Mouse (Mus musculus) stomach, postnatal 0 days (tissue): ENCODE results near the gene Diaph3.

Source experiments
- CTCF ChIP-seq: IDR thresholded peaks from 2 replicates; pipeline ENCODE4 v1.5.1; 2016; ENCODE audit warnings: antibody characterized with exemption, low read depth, mild to moderate bottlenecking, moderate library complexity
- EP300 ChIP-seq: optimal IDR thresholded peaks from 2 replicates; pipeline ENCODE3; 2016; ENCODE audit warnings: antibody characterized with exemption

DNA sequence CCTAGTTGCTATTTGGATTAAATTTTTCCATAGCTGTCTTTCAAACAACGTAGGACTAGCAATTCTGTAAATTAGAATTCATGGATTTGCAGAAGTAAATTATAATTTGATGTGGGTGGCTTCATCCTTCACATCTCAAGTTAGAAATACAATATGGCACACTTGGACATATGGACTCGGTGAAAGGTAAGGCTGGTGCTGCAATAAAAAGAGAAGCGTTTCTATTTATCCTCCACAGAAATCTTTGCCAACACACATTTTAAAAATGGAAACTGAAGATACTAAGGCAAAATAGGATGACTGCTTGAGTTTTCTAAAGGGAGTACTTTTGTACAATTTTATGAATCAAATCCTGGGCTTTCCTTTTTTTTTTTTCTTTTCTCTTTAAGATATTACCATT, 480.5 kb downstream of the Diaph3 start:
- TF ChIP-seq CTCF (no peak), EP300 (no peak)
